Mouse (Mus musculus) CD4-positive, CD25-positive, alpha-beta regulatory T cell, adult 2 months (primary cell): Measurements from ENCODE around the gene Gbx2.

Experiments used
- DNase-seq: peaks from one replicate; pipeline ENCODE4 v3.0.0-alpha.2; 2012; ENCODE audit warnings: low read depth, low spot score

The Gbx2 gene

DNA sequence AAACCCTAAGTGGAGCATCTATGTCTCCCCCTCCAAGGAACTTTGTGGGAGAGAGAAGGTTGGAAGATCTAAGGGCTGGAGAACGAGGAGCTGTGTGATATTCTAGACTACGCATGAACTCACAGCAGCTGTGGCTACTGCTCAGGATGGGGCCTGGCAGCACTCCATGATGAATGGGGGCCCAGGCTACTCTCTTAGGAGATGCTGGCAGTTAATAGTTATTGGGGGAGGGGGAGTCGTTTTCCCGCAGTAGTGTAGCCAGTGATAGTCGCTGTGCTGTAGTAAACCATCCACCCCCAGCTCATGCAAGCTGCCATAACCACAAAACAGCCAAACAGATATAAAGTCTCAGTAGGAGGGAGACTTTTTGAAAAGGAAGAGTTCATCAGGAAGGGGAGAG lies 18.6 kb downstream of the Gbx2 start:
- DNase-seq: no peak

DNA sequence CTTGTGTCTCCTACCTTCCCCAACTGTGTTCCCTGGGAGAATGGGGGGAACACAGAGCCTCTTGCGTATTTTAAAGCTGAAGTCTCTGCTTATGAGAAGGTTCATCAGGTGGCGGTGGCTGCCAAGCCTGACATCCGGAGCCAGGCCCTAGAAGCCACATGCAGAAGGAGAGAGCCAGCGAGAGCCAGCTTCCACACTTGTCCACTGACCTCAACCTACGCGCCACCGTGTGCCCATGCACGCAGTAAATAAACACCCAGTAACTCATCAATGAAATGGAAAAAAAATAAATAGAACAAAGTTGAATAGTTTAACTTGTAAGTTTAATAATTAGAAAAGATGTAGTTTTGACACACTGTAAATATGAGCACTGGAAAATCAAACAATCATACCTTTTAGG lies 21.2 kb downstream of the Gbx2 start:
- no peak for DNase-seq

DNA sequence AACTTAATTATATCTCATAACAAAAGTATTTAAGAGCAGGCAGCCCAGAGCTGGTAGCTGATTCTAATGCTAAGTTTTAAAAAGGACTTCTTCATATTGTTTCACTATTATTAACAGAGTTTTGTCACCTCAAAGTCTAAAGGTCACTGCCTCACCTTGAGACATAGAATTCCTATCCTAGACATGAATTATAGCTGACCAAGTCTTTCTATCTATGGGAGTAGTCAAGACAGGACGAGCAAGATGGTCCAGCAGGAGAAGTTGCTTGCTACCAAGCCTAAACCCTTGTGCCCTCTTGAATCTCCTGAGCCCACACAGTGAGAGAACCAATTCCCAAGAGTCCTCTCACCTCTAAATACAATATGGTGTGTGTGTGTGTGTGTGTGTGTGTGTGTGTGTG lies 28.3 kb downstream of the Gbx2 start:
- no peak for DNase-seq

DNA sequence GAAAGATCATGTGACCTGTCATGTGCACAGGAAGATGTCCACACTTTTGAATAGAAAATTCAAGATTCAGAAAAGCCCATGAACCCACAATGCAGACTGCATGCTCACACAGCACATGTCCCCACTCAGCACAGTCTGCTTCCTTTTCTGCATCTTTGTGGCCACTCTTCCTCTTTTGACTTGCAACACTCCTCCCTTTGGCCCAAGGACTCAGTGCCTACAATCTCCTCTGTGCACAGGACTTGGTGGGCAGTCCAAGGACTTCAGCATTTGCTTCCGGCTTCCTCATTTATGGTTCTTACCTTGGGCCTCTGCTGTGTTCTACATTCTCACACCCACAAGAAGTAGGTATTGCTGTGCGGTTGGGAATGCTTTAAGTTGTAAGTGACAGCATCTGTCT lies 28.7 kb downstream of the Gbx2 start:
- no peak for DNase-seq

DNA sequence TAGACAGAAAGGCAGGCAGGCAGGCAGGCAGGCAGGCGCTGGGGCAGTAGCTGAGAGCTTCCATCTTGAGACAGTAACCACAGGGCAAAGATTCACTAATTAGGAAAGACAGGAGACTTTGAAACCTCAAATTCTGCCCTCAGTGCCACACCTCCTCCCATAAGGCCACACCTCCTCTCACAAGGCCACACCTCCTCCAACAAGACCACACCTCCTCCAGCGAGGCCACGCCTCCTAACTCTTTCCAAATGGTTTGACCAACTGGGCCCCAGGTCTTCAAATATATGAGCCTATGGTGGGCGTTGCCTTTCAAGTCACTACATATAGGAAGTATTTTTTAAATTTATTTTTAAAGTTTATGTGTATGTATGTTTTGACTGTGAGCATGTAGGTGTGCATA lies 29.6 kb downstream of the Gbx2 start:
- DNase-seq: no peak

DNA sequence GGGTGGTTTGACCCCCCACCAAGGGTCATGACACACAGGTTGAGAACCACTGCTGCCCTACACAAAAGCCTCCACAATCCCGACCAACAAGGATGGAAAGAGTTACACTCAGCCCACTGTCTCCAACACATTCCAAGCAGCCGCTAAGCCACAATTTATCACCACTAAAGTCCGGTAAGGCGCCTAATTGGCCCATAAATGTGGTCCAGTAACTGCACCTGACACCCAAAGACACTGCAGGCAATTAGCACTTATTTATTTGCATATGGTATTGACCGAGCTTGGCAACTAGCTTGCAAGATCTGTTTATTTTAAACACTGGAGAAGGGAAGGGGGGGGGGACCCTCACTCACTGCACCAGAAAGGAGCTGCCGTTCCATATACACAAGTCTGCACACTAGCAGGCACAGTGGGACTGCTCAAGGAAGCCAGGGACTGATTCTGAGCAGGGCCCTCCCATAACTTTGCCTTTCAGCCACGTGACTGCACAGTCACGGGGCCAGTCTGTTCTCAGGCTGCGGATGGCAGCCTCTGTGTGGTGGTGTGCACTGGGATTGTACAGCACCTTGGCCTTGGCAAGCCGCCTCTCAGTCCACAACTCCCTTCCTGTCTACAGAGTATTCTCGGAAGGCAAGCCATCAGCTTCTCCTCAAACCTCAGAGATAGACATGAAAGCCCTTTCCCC lies 31.1 kb downstream of the Gbx2 start:
- no peak for DNase-seq

DNA sequence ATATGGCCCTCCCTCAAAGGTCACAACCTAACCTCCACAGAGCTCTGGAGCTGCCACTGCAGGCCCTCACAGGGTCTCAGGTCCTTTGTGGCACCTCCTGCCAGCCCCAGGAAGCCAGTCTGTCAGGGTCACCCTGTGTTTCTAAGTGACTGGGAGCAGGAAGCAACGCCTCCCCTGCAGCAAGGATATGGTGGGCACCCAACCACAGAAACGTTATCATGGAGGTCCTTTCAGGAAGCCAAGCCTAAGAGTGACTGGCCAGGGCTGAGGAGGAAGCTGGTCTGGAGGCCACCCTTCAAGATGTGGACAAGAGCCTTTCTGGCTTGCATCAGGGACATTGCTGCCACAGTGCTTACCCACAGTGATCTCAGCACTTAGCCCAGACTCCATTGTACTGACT lies 31.9 kb downstream of the Gbx2 start:
- no peak for DNase-seq

DNA sequence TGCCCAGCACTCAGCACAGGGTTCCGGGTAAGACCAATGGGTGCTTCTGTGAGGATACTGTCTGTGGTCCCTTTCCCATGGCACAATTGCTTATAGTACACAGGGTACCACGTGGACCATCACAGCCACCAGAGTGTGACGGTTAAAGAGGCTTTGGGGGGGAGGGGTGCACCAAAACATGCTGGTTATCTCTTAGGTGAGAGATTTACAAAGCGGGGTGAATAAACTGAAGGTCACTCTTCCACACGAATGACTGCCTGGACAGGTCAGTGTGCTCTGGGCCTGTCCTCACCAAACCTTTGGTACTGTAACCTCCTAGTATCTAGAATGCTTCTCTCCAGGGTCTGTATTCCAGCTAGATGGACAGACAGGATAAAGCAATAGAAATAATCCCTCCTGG lies 35.2 kb downstream of the Gbx2 start:
- DNase-seq: no peak

DNA sequence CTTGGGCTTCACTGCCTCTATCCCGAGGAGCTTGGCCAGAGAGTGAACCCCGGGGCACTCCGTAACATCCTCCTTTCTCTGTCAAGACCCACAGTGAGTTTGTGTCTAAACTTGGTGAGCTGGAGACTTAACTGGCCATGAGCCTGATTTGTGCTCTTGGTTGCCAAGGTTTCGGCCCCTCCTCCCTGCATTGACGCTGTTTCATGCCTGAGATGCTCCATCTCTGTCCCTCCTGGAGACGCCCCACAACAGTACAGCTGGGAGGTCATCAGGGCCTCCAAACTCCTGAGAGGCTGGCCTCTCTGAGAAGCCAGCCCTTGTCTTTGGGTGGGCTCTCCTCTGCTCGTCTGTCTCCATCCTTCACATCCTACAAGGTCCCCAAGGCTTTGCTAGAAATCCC lies 38.7 kb downstream of the Gbx2 start:
- DNase-seq: no peak

DNA sequence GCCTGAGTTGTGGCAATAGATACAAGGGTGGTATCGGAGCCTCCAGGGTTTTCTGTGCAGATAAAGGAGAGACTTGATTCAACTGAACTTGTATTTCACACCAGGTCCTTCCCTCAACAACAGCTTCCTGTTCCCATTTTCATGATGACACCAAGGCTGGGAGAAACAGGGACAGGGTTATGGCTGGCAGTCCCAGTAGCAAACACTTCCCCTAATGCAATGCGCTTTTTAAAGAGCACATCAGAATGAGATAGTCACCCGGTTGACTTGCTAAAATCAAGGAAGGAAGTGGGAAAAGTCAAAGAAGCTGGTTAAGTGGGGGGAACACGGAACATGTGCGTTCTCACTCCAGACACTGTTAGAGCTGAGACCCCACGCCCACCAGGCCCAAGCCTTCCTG lies 39.6 kb downstream of the Gbx2 start:
- no peak for DNase-seq

DNA sequence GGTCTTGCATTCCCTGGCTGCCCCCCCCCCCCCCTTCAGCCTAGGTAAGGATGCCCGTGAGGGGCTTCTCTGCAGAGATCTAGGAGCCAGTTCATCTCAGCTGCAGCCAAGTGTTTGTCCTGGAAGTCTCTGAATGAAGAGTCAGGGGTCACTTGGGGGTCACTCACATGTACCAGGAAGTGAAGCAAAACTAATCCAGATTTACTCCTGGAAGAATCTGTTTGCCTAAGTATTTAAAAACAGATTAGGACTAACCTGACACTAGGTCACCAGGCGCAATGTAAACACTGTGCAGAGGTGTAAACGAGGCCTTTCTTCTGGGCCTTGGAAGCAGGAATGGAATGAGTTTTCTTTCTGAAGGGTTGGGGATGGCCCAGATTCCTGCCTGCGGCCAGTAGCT lies 45.3 kb downstream of the Gbx2 start:
- DNase-seq: no peak

DNA sequence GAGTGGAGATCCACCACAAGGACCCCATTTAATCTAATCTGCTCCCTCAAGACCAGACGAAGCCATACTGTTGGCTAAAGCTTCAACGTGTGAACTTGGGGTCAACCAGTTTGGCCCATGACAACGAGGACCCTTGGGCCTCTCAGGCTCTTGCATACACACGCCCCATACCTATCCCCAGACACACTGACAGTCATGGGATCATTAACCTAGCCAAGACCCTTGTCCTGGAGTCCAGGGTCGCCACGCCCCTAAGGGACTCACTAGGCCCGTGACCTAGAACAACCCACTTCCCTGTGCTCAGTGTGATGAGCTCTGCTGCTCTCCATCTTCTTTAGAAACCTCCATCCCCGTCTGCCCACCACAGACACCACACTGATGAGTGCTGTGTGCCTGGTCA lies 46.6 kb downstream of the Gbx2 start:
- DNase-seq: no peak

DNA sequence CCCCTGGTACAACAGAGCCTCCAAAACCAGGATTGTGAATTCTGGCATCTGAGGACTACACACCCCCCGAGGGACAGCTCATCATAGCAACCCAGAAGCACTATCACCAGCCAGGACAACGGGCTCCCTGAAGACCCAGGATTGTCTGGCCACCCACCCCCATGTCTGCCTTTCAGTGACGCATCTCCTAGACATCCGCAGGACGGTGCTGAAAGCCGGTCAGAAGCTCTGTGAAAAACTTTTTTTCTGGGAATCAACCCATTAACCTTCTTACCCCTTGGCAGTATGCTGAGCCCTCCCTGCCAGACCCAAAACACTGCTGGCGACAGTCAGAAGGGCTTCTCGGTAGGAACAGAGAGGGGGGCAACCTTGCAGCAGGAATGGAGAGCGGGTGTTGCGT lies 50.1 kb downstream of the Gbx2 start:
- no peak for DNase-seq

DNA sequence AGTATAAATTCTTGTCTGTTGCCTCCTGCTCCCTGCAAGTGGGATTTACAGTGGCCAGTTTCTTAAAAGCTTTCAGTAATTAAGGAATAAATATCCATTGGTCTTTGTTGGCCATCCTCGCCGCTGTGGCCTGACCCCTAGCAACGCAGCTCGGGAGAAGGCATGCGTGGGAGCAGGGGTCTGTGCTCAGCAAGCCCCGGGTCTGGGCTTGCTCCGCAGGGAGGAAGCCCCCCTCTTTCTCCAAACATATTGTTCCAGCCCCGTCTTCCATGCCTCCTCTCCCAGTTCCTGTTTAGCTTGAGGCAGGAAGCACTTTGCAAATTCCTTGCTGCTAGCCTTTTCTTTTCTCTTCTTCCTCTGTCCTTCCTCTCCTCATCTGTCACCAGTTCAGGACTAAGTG lies 50.8 kb downstream of the Gbx2 start:
- DNase-seq: no peak

DNA sequence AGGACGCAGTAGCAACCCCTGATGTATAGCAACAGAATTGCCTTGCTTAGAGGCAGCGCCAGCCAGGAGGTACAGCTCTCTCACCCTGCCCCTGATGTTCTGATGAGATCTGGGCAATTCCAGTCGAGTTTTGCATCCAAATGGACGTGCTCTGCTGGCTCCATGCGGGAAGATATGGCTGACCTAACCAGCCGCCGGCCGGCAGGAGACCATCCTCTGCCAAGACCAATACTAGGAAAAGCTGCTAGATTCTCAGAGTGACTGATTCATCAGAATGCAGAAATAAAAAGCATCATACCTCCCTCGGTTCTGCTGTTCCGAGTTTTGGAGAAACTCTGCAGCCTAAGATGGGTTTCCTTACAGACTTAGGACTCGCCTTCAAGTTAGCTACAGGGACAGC lies 52.5 kb downstream of the Gbx2 start:
- DNase-seq: no peak
